Mouse (Mus musculus) 3134 (cell line): ENCODE data around the gene Gm44511.

Experiments used
- DNase-seq: peaks from one replicate; pipeline ENCODE4 v3.0.0-alpha.2; 2011; ENCODE audit warnings: low spot score; ENCODE audit not compliant: insufficient read length; ENCODE audit errors: extremely low read depth

Gene Gm44511

DNA sequence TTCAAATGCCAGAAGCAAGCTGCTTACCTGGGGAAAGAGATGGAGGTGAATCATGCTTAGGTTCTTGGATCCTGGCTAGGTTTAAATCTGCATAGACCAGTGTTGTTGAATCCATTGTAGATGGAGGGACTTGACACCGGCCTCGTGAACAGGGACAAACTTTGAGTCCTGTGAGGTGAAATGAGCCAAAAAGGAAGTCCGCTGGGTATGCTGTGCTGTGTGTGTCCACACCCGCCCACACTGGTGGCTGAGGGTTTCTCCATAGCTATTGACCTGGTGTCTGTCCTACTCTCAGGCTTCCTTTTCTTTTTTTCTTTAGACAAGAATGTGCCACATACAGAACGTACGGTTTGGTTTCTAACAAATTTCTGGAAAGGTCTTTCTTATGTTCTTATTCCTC, at the start of gene Gm44511, which contains the start of gene Klrb1b:
TSS of gene Gm44511 (minus strand) at position 184 of the 400 bp plus-strand sequence.
TSS of gene Klrb1b (minus strand) at position 200 of the 400 bp plus-strand sequence.
- no peak for DNase-seq

DNA sequence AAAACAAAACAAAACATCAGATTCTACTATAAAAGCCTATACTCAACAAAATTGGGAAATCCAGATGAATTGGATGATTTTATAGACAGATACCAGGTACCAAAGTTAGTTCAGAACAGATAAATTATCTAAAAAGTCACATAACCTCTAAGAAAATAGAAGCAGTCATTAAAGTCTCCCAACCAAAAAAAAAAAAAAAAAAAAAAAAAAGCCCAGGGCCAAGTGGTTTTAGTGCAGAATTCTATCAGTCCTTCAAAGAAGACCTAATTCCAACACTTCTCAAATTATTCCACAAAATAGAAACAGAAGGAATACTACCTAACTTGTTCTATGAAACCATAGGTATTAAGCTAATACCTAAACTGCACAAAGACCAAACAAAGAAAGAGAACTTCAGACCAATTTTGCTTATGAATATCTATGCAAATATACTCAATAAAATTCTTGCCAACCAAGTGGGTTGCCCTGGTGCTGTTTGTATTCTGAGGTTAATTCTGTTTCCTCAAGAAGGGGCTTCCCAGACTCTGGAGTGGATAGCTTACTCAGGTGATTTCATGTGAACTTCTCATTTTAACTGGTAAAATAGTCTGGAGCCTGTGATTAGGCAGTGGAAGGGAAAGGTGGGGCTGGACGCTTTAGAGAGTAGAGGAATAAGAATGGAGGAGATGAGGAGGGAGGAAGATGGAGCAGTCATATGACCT, 45.9 kb upstream of the Gm44511 start:
- no peak for DNase-seq

DNA sequence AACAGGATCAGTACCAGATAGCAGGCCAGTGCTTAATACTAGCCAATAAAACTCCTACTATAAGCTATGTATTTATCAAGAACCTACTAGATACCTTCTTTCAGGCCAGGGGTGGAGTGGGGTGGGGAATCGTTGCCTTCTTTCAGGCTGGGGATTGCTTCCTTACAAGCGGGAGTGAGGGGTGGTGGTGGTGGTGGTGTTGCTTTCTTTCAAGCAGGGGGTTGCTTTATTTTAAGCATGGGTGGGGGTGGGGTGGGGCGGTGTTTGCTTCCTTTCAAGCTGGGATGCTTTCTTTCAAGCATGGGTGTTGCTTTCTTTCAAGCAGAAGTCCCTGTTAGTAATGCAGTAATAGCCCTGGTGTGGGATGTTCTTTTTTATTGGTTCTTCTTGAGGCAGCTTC, 42.7 kb upstream of the Gm44511 start:
- DNase-seq = no peak

DNA sequence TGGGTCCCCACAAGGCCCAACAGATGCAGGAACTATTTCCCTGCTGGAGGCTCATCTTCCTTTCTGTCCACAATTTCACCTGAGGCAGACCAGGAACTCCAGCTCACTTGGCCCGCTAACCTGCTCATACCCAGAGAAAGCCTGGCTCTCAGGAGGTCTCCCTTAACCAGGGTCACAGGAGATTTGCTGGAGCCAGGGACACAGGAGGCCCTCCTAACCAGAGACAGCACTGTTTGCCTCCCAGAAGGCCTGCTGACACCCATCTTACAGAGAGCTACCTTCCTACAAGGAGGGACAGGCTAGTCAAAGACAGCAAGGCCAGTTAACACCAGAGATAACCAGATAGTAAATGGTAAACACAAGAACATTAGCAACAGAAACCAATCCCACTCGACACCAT, 31.9 kb upstream of the Gm44511 start:
- DNase-seq = no peak

DNA sequence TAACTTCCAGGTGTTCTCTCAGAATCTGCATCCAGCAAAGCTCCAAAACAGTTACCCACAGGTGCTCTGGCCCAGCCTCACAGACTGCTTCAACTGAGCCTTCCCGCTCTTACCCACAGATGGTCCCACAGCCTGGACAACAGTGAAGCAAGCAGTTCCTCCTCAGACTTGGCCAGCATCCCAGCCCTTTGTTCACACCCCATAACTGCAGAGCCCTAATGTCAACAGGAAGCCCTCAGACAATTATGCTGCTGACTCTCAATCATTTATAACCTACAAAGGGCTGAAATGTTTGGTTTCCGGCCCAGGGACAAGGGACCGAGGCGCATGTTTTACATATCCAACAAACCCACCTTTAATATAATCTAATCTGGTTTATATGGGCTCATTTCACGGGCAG, 30.1 kb upstream of the Gm44511 start:
- no peak for DNase-seq

- no peak for DNase-seq
Measured at GRCm38 (mm10) chr6:128855477-128855876, 29.4 kb upstream of the Gm44511 start.

GRCm38 (mm10) chr6:128854895-128855294, 28.8 kb upstream of the Gm44511 start:
- no peak for DNase-seq

DNA sequence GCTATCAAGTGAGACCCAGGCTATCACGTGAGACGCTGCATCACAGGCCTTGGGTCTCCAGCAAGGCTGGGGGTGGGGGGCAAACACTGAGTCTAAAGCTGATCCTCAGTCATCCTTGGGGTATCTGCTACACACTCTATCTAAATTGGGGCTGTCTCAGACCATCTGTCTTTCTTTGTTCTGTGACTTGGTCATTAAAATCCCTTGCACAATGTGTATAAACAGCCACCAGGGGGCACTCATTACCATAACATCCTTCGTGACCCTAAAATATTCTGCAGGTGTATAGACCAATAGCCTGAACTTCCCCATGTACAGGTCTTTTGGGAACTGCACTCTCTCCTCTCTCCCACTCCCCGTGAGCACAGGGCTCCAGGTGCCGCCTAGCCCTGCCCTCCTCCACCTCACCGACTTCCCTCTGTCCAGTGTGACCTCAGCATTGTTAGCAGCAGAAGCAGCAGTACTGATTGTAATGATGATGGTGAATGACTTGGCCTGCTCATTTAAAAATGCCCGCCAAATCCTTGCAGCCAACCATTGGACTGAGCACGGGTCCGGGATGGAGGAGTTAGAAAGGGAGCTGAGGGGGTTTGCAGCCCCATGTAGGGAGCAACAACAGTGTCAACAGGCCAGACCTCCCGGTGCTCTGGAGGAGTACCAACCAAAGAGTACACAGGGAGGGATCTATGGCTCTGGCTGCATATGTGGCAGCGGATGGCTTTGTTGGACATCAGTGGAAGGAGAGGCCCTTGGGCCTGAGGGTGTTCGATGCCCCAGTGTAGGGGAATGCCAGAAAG, 28.1 kb upstream of the Gm44511 start:
- peak; percentile 39 for DNase-seq

- DNase-seq = no peak
Measured at GRCm38 (mm10) chr6:128852766-128853165, 26.7 kb upstream of the Gm44511 start.

GRCm38 (mm10) chr6:128851151-128851550, 25.0 kb upstream of the Gm44511 start:
- DNase-seq = no peak

DNA sequence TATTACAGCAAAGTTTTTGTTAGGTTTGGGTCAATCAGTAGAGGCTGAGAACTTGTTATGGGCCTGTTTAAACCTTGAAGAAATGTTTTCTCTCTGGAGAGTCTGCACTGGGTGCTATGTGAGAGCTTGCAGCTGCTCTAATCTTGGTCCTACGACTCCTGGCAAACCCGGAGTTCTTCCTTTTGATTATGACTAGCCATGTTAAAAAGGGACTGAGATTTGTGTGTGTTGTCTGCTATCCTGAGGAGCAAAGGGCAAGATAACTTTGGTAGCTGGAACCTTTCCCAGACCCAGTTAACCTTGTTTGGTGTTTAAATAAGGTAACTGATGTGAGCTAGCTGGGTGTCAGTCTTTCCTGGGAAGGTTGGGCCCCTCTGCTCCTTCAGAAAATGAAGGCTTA, 24.6 kb upstream of the Gm44511 start:
- DNase-seq = no peak

DNA sequence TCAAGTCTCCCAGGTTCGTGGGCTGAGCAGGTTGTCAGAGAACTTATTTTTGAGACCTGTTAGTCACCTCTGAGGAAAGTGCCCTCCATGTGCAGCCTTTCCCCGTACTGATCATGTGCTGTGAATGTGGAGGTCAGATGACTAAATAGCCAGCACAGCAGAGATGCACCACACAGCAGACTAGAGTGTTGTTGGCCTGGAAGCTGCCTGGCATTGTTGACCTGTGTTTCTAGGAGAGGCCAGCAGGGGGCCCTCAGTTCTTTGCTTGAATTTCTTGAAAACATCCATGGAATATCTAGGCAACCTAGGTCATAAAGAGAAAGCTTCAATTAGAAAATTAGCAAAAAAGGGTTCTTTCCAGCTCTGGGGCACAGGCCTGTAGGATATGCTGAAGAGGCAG, 23.8 kb upstream of the Gm44511 start:
- DNase-seq = no peak

GRCm38 (mm10) chr6:128847401-128847800, 21.3 kb upstream of the Gm44511 start:
- no peak for DNase-seq

GRCm38 (mm10) chr6:128845998-128846542, 20.0 kb upstream of the Gm44511 start:
- DNase-seq = peak; percentile 45

- peak; percentile 67 for DNase-seq
Measured at GRCm38 (mm10) chr6:128845319-128845979, 19.3 kb upstream of the Gm44511 start.

- DNase-seq = no peak
Measured at GRCm38 (mm10) chr6:128844586-128845080, 18.5 kb upstream of the Gm44511 start.

GRCm38 (mm10) chr6:128844131-128844530, 18.0 kb upstream of the Gm44511 start:
- peak; percentile 40 for DNase-seq

- DNase-seq = peak; percentile 85
Measured at GRCm38 (mm10) chr6:128843479-128843992, 17.4 kb upstream of the Gm44511 start.

- peak; percentile 94 for DNase-seq
Measured at GRCm38 (mm10) chr6:128842945-128843478, 16.9 kb upstream of the Gm44511 start.

DNA sequence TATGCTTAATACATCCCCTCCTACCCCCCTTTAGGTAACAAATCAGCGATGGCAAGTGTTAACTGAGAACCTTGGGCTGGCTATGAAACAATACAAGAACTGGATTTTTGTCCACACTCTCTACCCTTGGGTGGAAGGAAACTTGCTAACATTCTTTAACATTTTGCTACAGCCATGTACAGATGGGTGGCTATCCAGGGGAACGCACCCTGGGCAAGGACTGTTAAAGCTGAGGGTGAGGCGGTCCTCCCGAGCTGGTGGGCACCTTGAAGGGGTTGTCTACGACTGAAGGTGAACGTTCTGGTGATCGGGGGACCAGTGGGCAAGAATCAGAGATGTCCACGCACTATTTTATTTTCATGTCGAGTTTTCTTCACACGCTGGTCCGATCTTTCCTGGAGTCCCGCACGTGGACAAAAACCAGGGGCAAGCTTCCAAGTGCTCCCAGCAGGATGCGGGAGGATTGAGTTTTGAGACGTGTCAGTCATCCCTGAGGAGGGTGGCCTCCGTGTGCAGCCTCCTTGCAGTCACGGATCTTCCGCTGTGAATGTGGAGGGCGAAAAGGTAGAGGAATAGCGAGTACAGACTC, 16.3 kb upstream of the Gm44511 start:
- no peak for DNase-seq
